Mouse (Mus musculus) thymus, adult 2 months (tissue): ENCODE results near the gene Pcp4l1. TPM values are rescaled to one million over a fixed set of nuclear protein-coding genes. Genes with fewer than 3 reads are reported as not detected.

ENCODE experiments used
- DNase-seq: peaks from one replicate; pipeline ENCODE4 v3.0.0; 2021
- H3K27ac ChIP-seq: fragments of 200-500 bp; 2 replicates; pipeline ENCODE4 v1.5.1; 2012; ENCODE audit warnings: low read length, control low read depth; ENCODE audit not compliant: control insufficient read depth, insufficient read depth
- H3K27me3 ChIP-seq: fragments of 200-500 bp; 2 replicates; pipeline ENCODE4 v1.6.1; 2012; ENCODE audit warnings: mild to moderate bottlenecking, low read length, moderate library complexity, mixed read lengths; ENCODE audit not compliant: control insufficient read depth, insufficient read depth
- H3K36me3 ChIP-seq: fragments of 200-500 bp; 2 replicates; pipeline ENCODE4 v1.6.1; 2012; ENCODE audit warnings: mild to moderate bottlenecking, low read length, moderate library complexity; ENCODE audit not compliant: control insufficient read depth, insufficient read depth
- H3K4me1 ChIP-seq: fragments of 200-500 bp; replicated peaks from 2 replicates; pipeline ENCODE4 v1.6.1; 2012; ENCODE audit warnings: low read length; ENCODE audit not compliant: control insufficient read depth, insufficient read depth
- H3K4me3 ChIP-seq: fragments of 200-500 bp; 2 replicates; pipeline ENCODE4 v1.5.1; 2012; ENCODE audit warnings: mild to moderate bottlenecking, low read length, control low read depth, moderate library complexity; ENCODE audit not compliant: control insufficient read depth, insufficient read depth
- CTCF ChIP-seq: fragments of 200-500 bp; IDR thresholded peaks from 2 replicates; pipeline ENCODE4 v1.5.1; 2012; ENCODE audit warnings: mild to moderate bottlenecking, control low read depth, low read length, moderate library complexity, borderline replicate concordance; ENCODE audit not compliant: control insufficient read depth, poor library complexity, insufficient read depth; ENCODE audit errors: extremely low read depth
- POLR2A ChIP-seq: fragments of 200-500 bp; IDR thresholded peaks from 2 replicates; pipeline ENCODE4 v1.6.1; 2012; ENCODE audit warnings: mild to moderate bottlenecking, low read length, control low read depth, moderate library complexity; ENCODE audit not compliant: control insufficient read depth, poor library complexity, insufficient read depth; ENCODE audit errors: extremely low read depth
- WGBS: fragments of 180-500 bp; shearing (Covaris S2); methylation state at CpG from one replicate; pipeline ENCODE4 v1.1.7; 2018; 5-methylcytosine and 5-hydroxymethylcytosine counted together
- polyA plus RNA-seq: library from polyadenylated mRNA; depleted of rRNA; stranded (reverse); fragments of >200 nt; gene quantifications from 2 replicates; pipeline ENCODE4 v1.2.3, GENCODE M21; 2012

The Pcp4l1 gene
- polyA plus RNA-seq, 1 experiment, result 7.3 TPM

- TF ChIP-seq CTCF (no peak), POLR2A (no peak)
- 92% methylated on average over 10 of the region's 10 CpGs for WGBS
- Histone ChIP-seq H3K4me3 (no peak within 1 kb of the TSS), H3K36me3 (no peaks in the 10 kb centered on the region), H3K27ac (no peak within 1 kb of the TSS), H3K4me1 (no peaks in the 10 kb centered on the region), H3K27me3 (no peaks in the 10 kb centered on the region)
- DNase-seq, result no peak
Observed at GRCm38 (mm10) chr1:171213801-171214496, 17.9 kb upstream of the Pcp4l1 start, which contains the start of gene Nr1i3. TSS of gene Nr1i3 (plus strand) at chr1:171213970.

GRCm38 (mm10) chr1:171212854-171213253 is 16.8 kb upstream of the Pcp4l1 start:
- H3K27ac ChIP-seq, result no peak overlapping the region
- no peak for DNase-seq
- 84% methylated on average over 3 of the region's 3 CpGs for WGBS

GRCm38 (mm10) chr1:171209409-171209808 is 13.3 kb upstream of the Pcp4l1 start:
- TF ChIP-seq CTCF (no peak), POLR2A (no peak)
- no peak overlapping the region for H3K4me3 ChIP-seq
- H3K27ac ChIP-seq, result no peak overlapping the region
- DNase-seq, result no peak
- 18% methylated on average over 4 of the region's 4 CpGs for WGBS
- H3K36me3 ChIP-seq, result no peaks in the 10 kb centered on the region
- no peaks in the 10 kb centered on the region for H3K27me3 ChIP-seq
- no peaks in the 10 kb centered on the region for H3K4me1 ChIP-seq

More at GRCm38 (mm10) chr1:171212854-171213253, 16.8 kb upstream of the Pcp4l1 start:
- no peaks in the 10 kb centered on the region for H3K36me3 ChIP-seq
- H3K4me3 ChIP-seq, result no peak overlapping the region
- H3K4me1 ChIP-seq, result no peaks in the 10 kb centered on the region
- H3K27me3 ChIP-seq, result no peaks in the 10 kb centered on the region
- no peak for TF ChIP-seq CTCF
- TF ChIP-seq POLR2A, result no peak

GRCm38 (mm10) chr1:171205704-171206493 is 9.8 kb upstream of the Pcp4l1 start:
- no peaks in the 10 kb centered on the region for H3K4me1 ChIP-seq
- H3K4me3 ChIP-seq, result no peak overlapping the region
- no peak overlapping the region for H3K27ac ChIP-seq
- H3K36me3 ChIP-seq, result no peaks in the 10 kb centered on the region
- no peaks in the 10 kb centered on the region for H3K27me3 ChIP-seq
- TF ChIP-seq POLR2A (no peak), CTCF (no peak)
- no peak for DNase-seq
- WGBS, result 60% methylated on average over 6 of the region's 6 CpGs

- no peak for DNase-seq
- Histone ChIP-seq H3K27me3 (no peaks in the 10 kb centered on the region), H3K36me3 (no peaks in the 10 kb centered on the region), H3K4me3 (no peak overlapping the region), H3K27ac (no peak overlapping the region), H3K4me1 (no peaks in the 10 kb centered on the region)
- TF ChIP-seq POLR2A (no peak), CTCF (no peak)
- 91% methylated on average over 7 of the region's 7 CpGs for WGBS
Observed at GRCm38 (mm10) chr1:171204249-171204644, 8.2 kb upstream of the Pcp4l1 start.

- WGBS, result 53% methylated on average over 11 of the region's 11 CpGs
- Histone ChIP-seq H3K4me3 (no peak overlapping the region), H3K36me3 (no peaks in the 10 kb centered on the region), H3K27me3 (no peaks in the 10 kb centered on the region), H3K4me1 (no peaks in the 10 kb centered on the region), H3K27ac (no peak overlapping the region)
- no peak for TF ChIP-seq CTCF
- TF ChIP-seq POLR2A, result no peak
- DNase-seq, result no peak
Observed at GRCm38 (mm10) chr1:171203471-171204248, 7.6 kb upstream of the Pcp4l1 start.
